Comparison of ENCODE assay signal across 20 mouse cellular contexts in genomic region chr15:94649766-94650120, GRCm38 (mm10). TPM values are rescaled to one million over a fixed set of nuclear protein-coding genes. Genes with fewer than 3 reads are reported as not detected.
A peak's percentile ranks its signal among the peaks of the same experiment; 100 is the strongest.
DNase-seq lines count a peak whose midpoint lies in the region; ATAC-seq and TF ChIP-seq lines count a peak whose summit lies in the region.
"Had no signal": no experiment of that assay in that cellular context is flagged by ENCODE, and none has a peak within 500 bp of the region (broad histone marks: within the 10 kb centered on the region; RNA-seq: fewer than 3 reads in every experiment).

No protein-coding gene starts in this region.

- H3K9ac ChIP-seq in heart, adult 2 months (ENCODE audit: low read depth, low read length) = no peak overlapping the region
- H3K9ac ChIP-seq in hindbrain, postnatal 0 days (replicated peaks; ENCODE audit: low read length) = no peak overlapping the region
- H3K9ac ChIP-seq in hindbrain, embryonic 13.5 days = no peak overlapping the region
- H3K9ac ChIP-seq in heart, embryonic 16.5 days (ENCODE audit: low read length) = no peak overlapping the region
- H3K9ac ChIP-seq: embryonic facial prominence, embryonic 13.5 days; forebrain, embryonic 15.5 days; hindbrain, embryonic 12.5 days; liver, embryonic 12.5 days had no signal

- DNase-seq in heart, adult 2 months = peak; percentile 9 to 23
- no peak for DNase-seq in heart, adult 8-10 months (ENCODE audit: low spot score)
- no peak for DNase-seq in hindbrain, postnatal 0 days (ENCODE audit: low spot score)
- DNase-seq in layer of hippocampus, postnatal 14 days (ENCODE audit: low spot score in 2 of 2) = no peak
- DNase-seq: gastrocnemius, postnatal 36 days; lung, adult 2 months; spleen, adult 18-20 months; thymus, adult 18-20 months; thymus, postnatal 4 days had no signal

- no peaks in the 10 kb centered on the region for H3K4me1 ChIP-seq in heart, adult 2 months (ENCODE audit: control insufficient read depth, insufficient read depth, low read length)
- H3K4me1 ChIP-seq in hindbrain, postnatal 0 days (ENCODE audit: insufficient read depth, low read length) = peaks cover 17% of the 10 kb centered on the region
- H3K4me1 ChIP-seq in hindbrain, embryonic 13.5 days (replicated peaks) = peaks cover 25% of the 10 kb centered on the region
- H3K4me1 ChIP-seq in E14TG2a.4 (replicated peaks; ENCODE audit: low read depth, low read length) = peaks cover 39% of the 10 kb centered on the region
- H3K4me1 ChIP-seq in heart, embryonic 16.5 days (ENCODE audit: control insufficient read depth, insufficient read depth, low read length) = 0 out of 2 replicates have a peak, but pooled peaks cover 6% of the 10 kb centered on the region
- H3K4me1 ChIP-seq: liver, embryonic 12.5 days; megakaryocyte, embryonic 14.5 days had no signal

- no peaks in the 10 kb centered on the region for H3K36me3 ChIP-seq in heart, adult 2 months (ENCODE audit: control insufficient read depth, insufficient read depth, low read length)
- H3K36me3 ChIP-seq in hindbrain, postnatal 0 days (ENCODE audit: insufficient read depth, low read length) = no peaks in the 10 kb centered on the region
- no peaks in the 10 kb centered on the region for H3K36me3 ChIP-seq in hindbrain, embryonic 13.5 days
- no peaks in the 10 kb centered on the region for H3K36me3 ChIP-seq in E14TG2a.4 (ENCODE audit: insufficient read depth, low read length)
- H3K36me3 ChIP-seq in heart, embryonic 16.5 days (ENCODE audit: control insufficient read depth, insufficient read depth) = no peaks in the 10 kb centered on the region
- H3K36me3 ChIP-seq: embryonic facial prominence, embryonic 13.5 days; forebrain, embryonic 15.5 days; hindbrain, embryonic 12.5 days; liver, embryonic 12.5 days had no signal

- no peaks in the 10 kb centered on the region for H3K79me2 ChIP-seq in heart, adult 2 months (replicated peaks; ENCODE audit: control insufficient read depth, insufficient read depth, low read length)

- H3K4me3 ChIP-seq in heart, adult 2 months = no peak overlapping the region
- no peak overlapping the region for H3K4me3 ChIP-seq in hindbrain, postnatal 0 days (ENCODE audit: low read length)
- H3K4me3 ChIP-seq in hindbrain, embryonic 13.5 days = no peak overlapping the region
- H3K4me3 ChIP-seq in E14TG2a.4 (replicated peaks; ENCODE audit: low read length) = peak overlapping the region; percentile 52
- H3K4me3 ChIP-seq in heart, embryonic 16.5 days (ENCODE audit: low read length) = peak overlapping the region; percentile 4; the same call in 1 of the 2 replicates
- H3K4me3 ChIP-seq: embryonic facial prominence, embryonic 13.5 days; forebrain, embryonic 15.5 days; hindbrain, embryonic 12.5 days; left cerebral cortex, adult 2 months; liver, embryonic 12.5 days; megakaryocyte, embryonic 14.5 days had no signal

- TF ChIP-seq CTCF in heart, adult 2 months (IDR thresholded peaks at IDR 0.05) = no peak
- TF ChIP-seq CTCF in hindbrain, postnatal 0 days (IDR thresholded peaks at IDR 0.05; ENCODE audit: low read depth) = no peak
- TF ChIP-seq CTCF in E14TG2a.4 (conservative IDR thresholded peaks at IDR 0.05; ENCODE audit: low read length) = no peak

- TF ChIP-seq EP300 in heart, adult 2 months (IDR thresholded peaks at IDR 0.05; ENCODE audit: insufficient read depth, low read depth, low read length) = no peak

- peak overlapping the region; percentile 30 for H3K27ac ChIP-seq in heart, adult 2 months
- H3K27ac ChIP-seq in hindbrain, postnatal 0 days = peak overlapping the region; percentile 60; the same call in 1 of the 2 replicates
- no peak overlapping the region for H3K27ac ChIP-seq in hindbrain, embryonic 13.5 days
- no peak overlapping the region for H3K27ac ChIP-seq in heart, embryonic 16.5 days (ENCODE audit: low read length)
- H3K27ac ChIP-seq: embryonic facial prominence, embryonic 13.5 days; forebrain, embryonic 15.5 days; hindbrain, embryonic 12.5 days; left cerebral cortex, adult 2 months; liver, embryonic 12.5 days had no signal

- no peak for ATAC-seq in hindbrain, postnatal 0 days
- ATAC-seq in hindbrain, embryonic 13.5 days (ENCODE audit: low FRiP score) = no peak
- ATAC-seq in heart, embryonic 16.5 days (replicated peaks; ENCODE audit: extremely low read depth, insufficient read depth, low FRiP score) = no peak
- ATAC-seq: forebrain, embryonic 15.5 days; intestine, embryonic 16.5 days; liver, embryonic 12.5 days had no signal

- intact Hi-C loops in heart, adult 2 months (cut with DNase I) = no loop called here

- H3K9me3 ChIP-seq in hindbrain, postnatal 0 days (ENCODE audit: low read length) = no peaks in the 10 kb centered on the region
- H3K9me3 ChIP-seq in hindbrain, embryonic 13.5 days = no peaks in the 10 kb centered on the region
- H3K9me3 ChIP-seq in E14TG2a.4 (ENCODE audit: low read length) = no peaks in the 10 kb centered on the region
- H3K9me3 ChIP-seq in heart, embryonic 16.5 days (replicated peaks; ENCODE audit: control insufficient read depth, low read length) = no peaks in the 10 kb centered on the region
- H3K9me3 ChIP-seq: embryonic facial prominence, embryonic 13.5 days; forebrain, embryonic 15.5 days; hindbrain, embryonic 12.5 days; liver, embryonic 12.5 days; megakaryocyte, embryonic 14.5 days had no signal

- 37% methylated on average over 13 of the region's 13 CpGs for WGBS in heart, adult 2 months
- 29% methylated on average over 13 of the region's 13 CpGs for WGBS in hindbrain, postnatal 0 days
- WGBS in hindbrain, embryonic 13.5 days = 43% methylated on average over 13 of the region's 13 CpGs
- WGBS in heart, embryonic 16.5 days = 24% methylated on average over 13 of the region's 13 CpGs

- H3K4me2 ChIP-seq in hindbrain, postnatal 0 days (ENCODE audit: low read depth, low read length) = 0 out of 2 replicates have a peak overlapping the region, but pooled peaks have one; percentile 5
- no peak overlapping the region for H3K4me2 ChIP-seq in hindbrain, embryonic 13.5 days
- H3K4me2 ChIP-seq in heart, embryonic 16.5 days (ENCODE audit: low read depth, low read length) = peak overlapping the region; percentile 36
- H3K4me2 ChIP-seq: embryonic facial prominence, embryonic 13.5 days; forebrain, embryonic 15.5 days; hindbrain, embryonic 12.5 days; liver, embryonic 12.5 days had no signal

- no peaks in the 10 kb centered on the region for H3K27me3 ChIP-seq in heart, adult 2 months (ENCODE audit: control insufficient read depth, insufficient read depth, low read length)
- H3K27me3 ChIP-seq in hindbrain, postnatal 0 days (ENCODE audit: insufficient read depth, low read length) = no peaks in the 10 kb centered on the region
- no peaks in the 10 kb centered on the region for H3K27me3 ChIP-seq in hindbrain, embryonic 13.5 days
- H3K27me3 ChIP-seq in E14TG2a.4 (ENCODE audit: insufficient read depth, low read length) = peaks cover 25% of the 10 kb centered on the region
- H3K27me3 ChIP-seq in heart, embryonic 16.5 days (ENCODE audit: control insufficient read depth, insufficient read depth, low read length) = no peaks in the 10 kb centered on the region
- H3K27me3 ChIP-seq: CH12.LX; hindbrain, embryonic 12.5 days had no signal

- TF ChIP-seq POLR2A in heart, adult 2 months (IDR thresholded peaks at IDR 0.05; ENCODE audit: insufficient read depth, low read depth, low read length) = no peak

RNA-seq across cellular contexts. Expression of gene Tmem117, which starts 20.7 kb away (rescaled TPM):
- total RNA-seq in heart, adult 2 months (2021) = 10 to 100 TPM; 12.5 to 12.6 TPM
- polyA plus RNA-seq in heart, adult 2 months (2012; rRNA removed) = 3.0 and 7.4 TPM in 2 replicates
- 10 to 100 TPM; 10.2 to 13.9 (median 12.8) TPM for total RNA-seq in heart, adult 8-10 months (2022)
- 17.4 and 19.9 TPM in 2 replicates for total RNA-seq in hindbrain, postnatal 0 days (2014; rRNA removed)
- polyA plus RNA-seq in hindbrain, postnatal 0 days (2015; fragmentation: Nextera tagmentation; extraction: Ambion mirVana) = 21.6 and 22.3 TPM in 2 replicates
- 6.9 and 7.4 TPM in 2 replicates for polyA plus RNA-seq in hindbrain, embryonic 13.5 days (2015; fragmentation: Nextera tagmentation; extraction: Ambion mirVana)
- polyA plus RNA-seq in heart, embryonic 16.5 days (2015; fragmentation: Nextera tagmentation; extraction: Ambion mirVana) = 2.5 and 2.6 TPM in 2 replicates
- 10 to 100 TPM in 1 of 2 experiments, 1 to 10 TPM in 1; 8.7 to 10.5 TPM for total RNA-seq in layer of hippocampus, postnatal 14 days (2021)
- total RNA-seq: CH12.LX had no signal
- polyA plus RNA-seq: liver, embryonic 12.5 days had no signal

Comparison
In these comparisons a context has a peak if more than half of its experiments do, and no peak if none do; other contexts are left out.
1. DNase-seq: peak in heart, adult 2 months (2 of 2); none in heart, adult 8-10 months (single experiment), hindbrain, postnatal 0 days (single experiment) and layer of hippocampus, postnatal 14 days (0 of 2).
2. H3K27ac ChIP-seq: peak in heart, adult 2 months (single experiment) and hindbrain, postnatal 0 days (single experiment); none in hindbrain, embryonic 13.5 days (single experiment) and heart, embryonic 16.5 days (single experiment).
3. H3K4me3 ChIP-seq: peak in E14TG2a.4 (single experiment) and heart, embryonic 16.5 days (single experiment); none in heart, adult 2 months (single experiment), hindbrain, postnatal 0 days (single experiment) and hindbrain, embryonic 13.5 days (single experiment).